Mouse (Mus musculus): ENCODE data around the gene Ankrd39. TPM values are rescaled to one million over a fixed set of nuclear protein-coding genes. Genes with fewer than 3 reads are reported as not detected.

Ankrd39 gene
- polyA plus RNA-seq, 1 experiment from 2014 or later = 16.0 TPM

GRCm38 (mm10) chr1:36575347-36575746, 28.1 kb upstream of the Ankrd39 start:
- Histone ChIP-seq H3K9me3 (ENCODE audit: control insufficient read depth, low read length) (no peaks in the 10 kb centered on the region), H3K27me3 (ENCODE audit: control insufficient read depth, insufficient read depth, low read length) (no peaks in the 10 kb centered on the region), H3K27ac (replicated peaks; ENCODE audit: low read depth, low read length) (no peak overlapping the region; the same call in 1 of the 2 replicates), H3K4me1 (ENCODE audit: control insufficient read depth, insufficient read depth, low read length) (peaks cover 36% of the 10 kb centered on the region), H3K36me3 (ENCODE audit: control insufficient read depth, insufficient read depth, low read length) (no peaks in the 10 kb centered on the region), H3K4me2 (ENCODE audit: low read depth, severe bottlenecking) (no peak overlapping the region), H3K4me3 (ENCODE audit: low read depth, low read length) (no peak overlapping the region), H3K9ac (ENCODE audit: low read length) (no peak overlapping the region)
- 58% methylated on average over 6 of the region's 6 CpGs for WGBS
- DNase-seq (ENCODE audit: low spot score) = no peak
- ATAC-seq (ENCODE audit: insufficient number of reproducible peaks, low FRiP score, low TSS enrichment, low read depth) = no peak

GRCm38 (mm10) chr1:36574196-36574955, 27.1 kb upstream of the Ankrd39 start:
- H3K4me1 ChIP-seq (ENCODE audit: control insufficient read depth, insufficient read depth, low read length) = peaks cover 29% of the 10 kb centered on the region
- no peaks in the 10 kb centered on the region for H3K36me3 ChIP-seq (ENCODE audit: control insufficient read depth, insufficient read depth, low read length)
- H3K4me3 ChIP-seq (ENCODE audit: low read depth, low read length) = no peak overlapping the region
- H3K27me3 ChIP-seq (ENCODE audit: control insufficient read depth, insufficient read depth, low read length) = no peaks in the 10 kb centered on the region
- 87% methylated on average over 5 of the region's 5 CpGs for WGBS
- DNase-seq (ENCODE audit: low spot score) (no peak), ATAC-seq (ENCODE audit: insufficient number of reproducible peaks, low FRiP score, low TSS enrichment, low read depth) (no peak)
- H3K27ac ChIP-seq (replicated peaks; ENCODE audit: low read depth, low read length) = no peak overlapping the region
- no peak overlapping the region for H3K4me2 ChIP-seq (ENCODE audit: low read depth, severe bottlenecking)
- no peak overlapping the region; the same call in 1 of the 2 replicates for H3K9ac ChIP-seq (ENCODE audit: low read length)
- H3K9me3 ChIP-seq (ENCODE audit: control insufficient read depth, low read length) = no peaks in the 10 kb centered on the region

- Histone ChIP-seq H3K4me1 (ENCODE audit: control insufficient read depth, insufficient read depth, low read length) (peaks cover 29% of the 10 kb centered on the region), H3K9me3 (ENCODE audit: control insufficient read depth, low read length) (no peaks in the 10 kb centered on the region)
- ATAC-seq (ENCODE audit: insufficient number of reproducible peaks, low FRiP score, low TSS enrichment, low read depth) = no peak
Measured at GRCm38 (mm10) chr1:36573524-36573923, 26.3 kb upstream of the Ankrd39 start.

GRCm38 (mm10) chr1:36572709-36573108, 25.5 kb upstream of the Ankrd39 start:
- no peak overlapping the region for H3K27ac ChIP-seq (replicated peaks; ENCODE audit: low read depth, low read length)
- ATAC-seq (ENCODE audit: insufficient number of reproducible peaks, low FRiP score, low TSS enrichment, low read depth) = no peak
- peaks cover 32% of the 10 kb centered on the region for H3K4me1 ChIP-seq (ENCODE audit: control insufficient read depth, insufficient read depth, low read length)
- H3K4me2 ChIP-seq (ENCODE audit: low read depth, severe bottlenecking) = no peak overlapping the region
- 70% methylated on average over 1 of the region's 1 CpGs for WGBS
- no peaks in the 10 kb centered on the region for H3K27me3 ChIP-seq (ENCODE audit: control insufficient read depth, insufficient read depth, low read length)
- no peak overlapping the region for H3K4me3 ChIP-seq (ENCODE audit: low read depth, low read length)
- H3K36me3 ChIP-seq (ENCODE audit: control insufficient read depth, insufficient read depth, low read length) = no peaks in the 10 kb centered on the region
- no peak overlapping the region for H3K9ac ChIP-seq (ENCODE audit: low read length)
- no peak for DNase-seq (ENCODE audit: low spot score)
- no peaks in the 10 kb centered on the region for H3K9me3 ChIP-seq (ENCODE audit: control insufficient read depth, low read length)

More at GRCm38 (mm10) chr1:36573524-36573923, 26.3 kb upstream of the Ankrd39 start:
- 82% methylated on average over 8 of the region's 8 CpGs for WGBS
- Histone ChIP-seq H3K4me2 (ENCODE audit: low read depth, severe bottlenecking) (no peak overlapping the region), H3K27me3 (ENCODE audit: control insufficient read depth, insufficient read depth, low read length) (no peaks in the 10 kb centered on the region), H3K4me3 (ENCODE audit: low read depth, low read length) (no peak overlapping the region), H3K9ac (ENCODE audit: low read length) (no peak overlapping the region), H3K36me3 (ENCODE audit: control insufficient read depth, insufficient read depth, low read length) (no peaks in the 10 kb centered on the region), H3K27ac (replicated peaks; ENCODE audit: low read depth, low read length) (no peak overlapping the region)
- DNase-seq (ENCODE audit: low spot score) = no peak

- H3K27me3 ChIP-seq (ENCODE audit: control insufficient read depth, insufficient read depth, low read length) = no peaks in the 10 kb centered on the region
- no peaks in the 10 kb centered on the region for H3K9me3 ChIP-seq (ENCODE audit: control insufficient read depth, low read length)
- ATAC-seq (ENCODE audit: insufficient number of reproducible peaks, low FRiP score, low TSS enrichment, low read depth) = no peak
- no peak overlapping the region for H3K9ac ChIP-seq (ENCODE audit: low read length)
- no peak overlapping the region for H3K27ac ChIP-seq (replicated peaks; ENCODE audit: low read depth, low read length)
- no peak overlapping the region for H3K4me2 ChIP-seq (ENCODE audit: low read depth, severe bottlenecking)
- no peak overlapping the region for H3K4me3 ChIP-seq (ENCODE audit: low read depth, low read length)
- H3K4me1 ChIP-seq (ENCODE audit: control insufficient read depth, insufficient read depth, low read length) = peaks cover 28% of the 10 kb centered on the region
- H3K36me3 ChIP-seq (ENCODE audit: control insufficient read depth, insufficient read depth, low read length) = no peaks in the 10 kb centered on the region
- no peak for DNase-seq (ENCODE audit: low spot score)
- WGBS = 77% methylated on average over 2 of the region's 2 CpGs
Measured at GRCm38 (mm10) chr1:36572140-36572700, 25.0 kb upstream of the Ankrd39 start.

DNA sequence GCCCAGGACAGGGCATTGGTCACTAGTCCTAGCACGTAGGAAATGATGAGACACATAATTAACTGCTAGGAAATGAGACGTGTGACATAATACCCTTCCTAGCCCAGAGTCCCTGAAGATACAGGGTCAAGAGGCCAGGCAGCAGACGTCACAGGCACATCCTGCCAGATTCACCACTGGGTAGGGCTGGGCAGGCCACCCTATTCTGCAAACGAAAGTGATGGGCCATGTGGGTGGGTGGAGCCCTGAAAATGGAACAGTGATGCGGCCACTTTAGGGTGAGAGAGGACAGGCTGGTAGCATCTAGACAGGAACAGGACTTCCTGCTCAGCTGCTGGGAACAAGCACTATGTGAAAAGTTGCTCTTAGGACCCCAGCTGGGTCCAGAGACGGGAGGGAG, 24.4 kb upstream of the Ankrd39 start:
- DNase-seq (ENCODE audit: low spot score) = no peak
- Histone ChIP-seq H3K27ac (replicated peaks; ENCODE audit: low read depth, low read length) (no peak overlapping the region), H3K4me1 (ENCODE audit: control insufficient read depth, insufficient read depth, low read length) (peaks cover 23% of the 10 kb centered on the region), H3K4me3 (ENCODE audit: low read depth, low read length) (no peak overlapping the region), H3K4me2 (ENCODE audit: low read depth, severe bottlenecking) (no peak overlapping the region), H3K9ac (ENCODE audit: low read length) (no peak overlapping the region), H3K36me3 (ENCODE audit: control insufficient read depth, insufficient read depth, low read length) (no peaks in the 10 kb centered on the region), H3K9me3 (ENCODE audit: control insufficient read depth, low read length) (no peaks in the 10 kb centered on the region), H3K27me3 (ENCODE audit: control insufficient read depth, insufficient read depth, low read length) (no peaks in the 10 kb centered on the region)
- WGBS = 27% methylated on average over 6 of the region's 6 CpGs
- ATAC-seq (ENCODE audit: insufficient number of reproducible peaks, low FRiP score, low TSS enrichment, low read depth) = no peak

DNA sequence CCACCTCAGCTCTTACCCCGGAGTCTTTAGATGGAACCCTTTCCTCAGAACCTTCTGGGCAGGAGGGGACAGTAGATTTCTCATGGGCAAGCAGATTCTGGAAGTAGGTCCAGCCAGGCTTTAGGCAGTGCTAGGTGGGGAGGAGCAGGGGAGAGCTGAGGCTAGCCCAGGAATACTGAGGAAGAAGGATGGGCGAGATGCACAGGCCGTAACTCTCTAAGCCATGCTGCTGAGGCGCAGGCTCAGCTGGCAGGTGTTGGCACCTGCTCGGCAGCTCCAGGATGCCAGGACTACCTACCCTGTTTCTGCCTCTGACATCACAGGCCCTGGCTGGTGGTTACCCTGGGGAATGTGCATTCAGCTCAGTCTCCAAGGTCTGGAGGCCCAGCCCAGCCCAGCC, 23.1 kb upstream of the Ankrd39 start:
- H3K27ac ChIP-seq (replicated peaks; ENCODE audit: low read depth, low read length) = no peak overlapping the region
- H3K9ac ChIP-seq (ENCODE audit: low read length) = no peak overlapping the region
- WGBS = 87% methylated on average over 5 of the region's 5 CpGs
- H3K4me2 ChIP-seq (ENCODE audit: low read depth, severe bottlenecking) = no peak overlapping the region
- H3K36me3 ChIP-seq (ENCODE audit: control insufficient read depth, insufficient read depth, low read length) = no peaks in the 10 kb centered on the region
- peaks cover 17% of the 10 kb centered on the region for H3K4me1 ChIP-seq (ENCODE audit: control insufficient read depth, insufficient read depth, low read length)
- DNase-seq (ENCODE audit: low spot score) = no peak
- H3K4me3 ChIP-seq (ENCODE audit: low read depth, low read length) = no peak overlapping the region
- H3K9me3 ChIP-seq (ENCODE audit: control insufficient read depth, low read length) = no peaks in the 10 kb centered on the region
- no peak for ATAC-seq (ENCODE audit: insufficient number of reproducible peaks, low FRiP score, low TSS enrichment, low read depth)
- no peaks in the 10 kb centered on the region for H3K27me3 ChIP-seq (ENCODE audit: control insufficient read depth, insufficient read depth, low read length)

DNA sequence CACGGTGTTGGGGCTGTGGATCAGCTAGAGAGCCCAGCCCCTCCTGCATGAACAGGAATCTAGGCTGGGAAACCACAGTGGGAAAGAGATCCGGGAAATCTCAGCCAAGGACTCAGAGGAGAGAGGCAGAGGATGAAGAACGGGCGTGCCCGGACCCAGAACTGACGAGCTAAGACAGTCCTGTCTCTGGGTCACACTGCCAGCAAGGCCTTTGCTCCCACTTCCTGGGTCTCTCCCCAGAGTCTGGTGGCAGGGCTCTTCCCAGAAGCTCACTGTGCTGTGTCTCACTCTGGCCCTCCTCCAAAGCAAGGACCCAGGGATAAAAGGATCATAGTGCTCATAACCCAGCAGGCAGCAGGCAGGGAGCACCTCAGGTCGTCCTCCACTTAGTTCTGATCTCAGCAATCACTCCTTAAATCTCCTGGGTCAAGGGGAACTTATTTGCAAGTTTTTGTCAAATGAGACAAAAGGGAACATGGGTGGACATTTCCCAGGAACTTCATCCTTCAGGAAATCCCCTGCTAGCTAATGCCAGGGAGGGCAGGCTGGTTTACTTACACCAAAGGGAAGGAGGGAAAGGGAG, 22.5 kb upstream of the Ankrd39 start:
- no peak overlapping the region for H3K4me2 ChIP-seq (ENCODE audit: low read depth, severe bottlenecking)
- ATAC-seq (ENCODE audit: insufficient number of reproducible peaks, low FRiP score, low TSS enrichment, low read depth) (no peak), DNase-seq (ENCODE audit: low spot score) (no peak)
- no peak overlapping the region for H3K4me3 ChIP-seq (ENCODE audit: low read depth, low read length)
- H3K27me3 ChIP-seq (ENCODE audit: control insufficient read depth, insufficient read depth, low read length) = no peaks in the 10 kb centered on the region
- no peaks in the 10 kb centered on the region for H3K9me3 ChIP-seq (ENCODE audit: control insufficient read depth, low read length)
- H3K36me3 ChIP-seq (ENCODE audit: control insufficient read depth, insufficient read depth, low read length) = no peaks in the 10 kb centered on the region
- no peak overlapping the region for H3K27ac ChIP-seq (replicated peaks; ENCODE audit: low read depth, low read length)
- H3K4me1 ChIP-seq (ENCODE audit: control insufficient read depth, insufficient read depth, low read length) = peaks cover 15% of the 10 kb centered on the region
- no peak overlapping the region for H3K9ac ChIP-seq (ENCODE audit: low read length)
- 66% methylated on average over 7 of the region's 7 CpGs for WGBS
